Mouse (Mus musculus) C2C12 (cell line): Measurements from ENCODE around the gene Rab13. TPM values are rescaled to one million over a fixed set of nuclear protein-coding genes. Genes with fewer than 3 reads are reported as not detected.

Experiments
- H3K27me3 ChIP-seq: one replicate; pipeline ENCODE4 v1.6.1; 2011; ENCODE audit not compliant: control insufficient read depth, insufficient read depth, insufficient read length
- H3K36me3 ChIP-seq: one replicate; pipeline ENCODE4 v1.6.1; 2011; ENCODE audit not compliant: control insufficient read depth, insufficient read depth
- H3K4me3 ChIP-seq: one replicate; pipeline ENCODE4 v1.5.1; 2011; ENCODE audit warnings: mild to moderate bottlenecking, control low read depth; ENCODE audit not compliant: poor library complexity, insufficient read depth, severe bottlenecking
- H3K79me2 ChIP-seq: one replicate; pipeline ENCODE4 v1.6.1; 2011; ENCODE audit not compliant: control insufficient read depth, insufficient read depth
- H3K79me3 ChIP-seq: one replicate; pipeline ENCODE4 v1.6.1; 2011; ENCODE audit warnings: low read depth, control low read depth
- H3ac ChIP-seq: one replicate; pipeline ENCODE3; 2011; ENCODE audit warnings: low read depth; ENCODE audit not compliant: control insufficient read depth, insufficient read length
- CEBPB ChIP-seq: IDR thresholded peaks from one replicate; pipeline ENCODE4 v1.6.1; 2011; ENCODE audit warnings: low read depth, mild to moderate bottlenecking, control low read depth, moderate library complexity
- CTCF ChIP-seq: IDR thresholded peaks from one replicate; pipeline ENCODE4 v1.5.1; 2011; ENCODE audit not compliant: control insufficient read depth, insufficient read depth, insufficient read length
- FOSL1 ChIP-seq: IDR thresholded peaks from one replicate; pipeline ENCODE4 v1.8.0; 2011; ENCODE audit warnings: mild to moderate bottlenecking, low read length; ENCODE audit not compliant: poor library complexity, insufficient read depth, severe bottlenecking
- MAX ChIP-seq: IDR thresholded peaks from one replicate; pipeline ENCODE4 v1.6.1; 2011; ENCODE audit warnings: mild to moderate bottlenecking, control low read depth
- MYOD1 ChIP-seq: IDR thresholded peaks from one replicate; pipeline ENCODE4 v1.6.1; 2011; ENCODE audit warnings: low read depth; ENCODE audit not compliant: control insufficient read depth, insufficient read length
- MYOG ChIP-seq: IDR thresholded peaks from one replicate; pipeline ENCODE4 v1.6.1; 2011; ENCODE audit not compliant: control insufficient read depth, insufficient read length; ENCODE audit errors: extremely low read depth
- USF1 ChIP-seq: IDR thresholded peaks from one replicate; pipeline ENCODE4 v1.6.1; 2011; ENCODE audit warnings: low read depth, mild to moderate bottlenecking, control low read depth, moderate library complexity
- polyA plus RNA-seq: library from polyadenylated mRNA; unstranded; fragments of >200 nt; fragmentation: generic; extraction: Trizol; gene quantifications from one replicate; pipeline ENCODE4 v1.2.1, GENCODE M21; 2012; ENCODE audit warnings: missing spikeins

The Rab13 gene
- polyA plus RNA-seq, 1 experiment: 28.2 TPM

GRCm38 (mm10) chr3:90195644-90196043, 17.9 kb upstream of the Rab13 start:
- H3K27me3 ChIP-seq: no peaks in the 10 kb centered on the region
- TF ChIP-seq CTCF (no peak), USF1 (no peak), MAX (no peak), CEBPB (no peak), MYOG (no peak), MYOD1 (no peak), FOSL1 (no peak)
- no peaks in the 10 kb centered on the region for H3K79me3 ChIP-seq
- H3K4me3 ChIP-seq: no peak overlapping the region
- H3K36me3 ChIP-seq: no peaks in the 10 kb centered on the region
- no peaks in the 10 kb centered on the region for H3K79me2 ChIP-seq
- no peak overlapping the region for H3ac ChIP-seq

GRCm38 (mm10) chr3:90197548-90197947, 15.9 kb upstream of the Rab13 start:
- TF ChIP-seq USF1 (no peak), CEBPB (no peak), FOSL1 (no peak), MYOD1 (no peak), CTCF (no peak), MAX (no peak), MYOG (no peak)
- Histone ChIP-seq H3K4me3 (no peak overlapping the region), H3ac (no peak overlapping the region), H3K27me3 (no peaks in the 10 kb centered on the region), H3K79me2 (no peaks in the 10 kb centered on the region), H3K36me3 (no peaks in the 10 kb centered on the region), H3K79me3 (no peaks in the 10 kb centered on the region)

GRCm38 (mm10) chr3:90202884-90203283, 10.6 kb upstream of the Rab13 start:
- no peaks in the 10 kb centered on the region for H3K79me3 ChIP-seq
- no peak for TF ChIP-seq CTCF
- no peak for TF ChIP-seq CEBPB
- TF ChIP-seq MYOG: no peak
- no peak for TF ChIP-seq MAX
- no peak for TF ChIP-seq FOSL1
- TF ChIP-seq MYOD1: no peak
- no peak for TF ChIP-seq USF1
- no peak overlapping the region for H3ac ChIP-seq

GRCm38 (mm10) chr3:90203619-90204018, 9.9 kb upstream of the Rab13 start:
- peaks cover 25% of the 10 kb centered on the region for H3K36me3 ChIP-seq
- no peaks in the 10 kb centered on the region for H3K27me3 ChIP-seq
- H3K4me3 ChIP-seq: no peak overlapping the region
- no peak overlapping the region for H3ac ChIP-seq
- no peaks in the 10 kb centered on the region for H3K79me2 ChIP-seq
- TF ChIP-seq CTCF (no peak), CEBPB (no peak), MAX (no peak), MYOD1 (no peak), USF1 (no peak), FOSL1 (no peak), MYOG (no peak)
- no peaks in the 10 kb centered on the region for H3K79me3 ChIP-seq

More at GRCm38 (mm10) chr3:90202884-90203283, 10.6 kb upstream of the Rab13 start:
- H3K4me3 ChIP-seq: no peak overlapping the region
- H3K79me2 ChIP-seq: no peaks in the 10 kb centered on the region
- no peaks in the 10 kb centered on the region for H3K27me3 ChIP-seq
- H3K36me3 ChIP-seq: peaks cover 18% of the 10 kb centered on the region

GRCm38 (mm10) chr3:90204582-90204981, 8.9 kb upstream of the Rab13 start:
- Histone ChIP-seq H3K79me3 (peaks cover 4% of the 10 kb centered on the region), H3K4me3 (no peak overlapping the region), H3K36me3 (peaks cover 34% of the 10 kb centered on the region), H3K79me2 (no peaks in the 10 kb centered on the region), H3K27me3 (no peaks in the 10 kb centered on the region), H3ac (no peak overlapping the region)
- TF ChIP-seq MYOG (no peak), MYOD1 (no peak), FOSL1 (no peak), USF1 (no peak), MAX (no peak), CTCF (no peak), CEBPB (no peak)

- no peaks in the 10 kb centered on the region for H3K27me3 ChIP-seq
- peaks cover 67% of the 10 kb centered on the region for H3K36me3 ChIP-seq
- TF ChIP-seq CEBPB: no peak
- no peak for TF ChIP-seq MYOG
- no peak for TF ChIP-seq CTCF
- no peak for TF ChIP-seq FOSL1
- no peak for TF ChIP-seq USF1
- TF ChIP-seq MYOD1: no peak
- TF ChIP-seq MAX: no peak
Measured at GRCm38 (mm10) chr3:90208662-90209061, 4.8 kb upstream of the Rab13 start.

More at GRCm38 (mm10) chr3:90208662-90209061, 4.8 kb upstream of the Rab13 start:
- peaks cover 35% of the 10 kb centered on the region for H3K79me2 ChIP-seq
- H3ac ChIP-seq: no peak overlapping the region
- no peak overlapping the region for H3K4me3 ChIP-seq
- H3K79me3 ChIP-seq: peaks cover 39% of the 10 kb centered on the region
